Mouse (Mus musculus): ENCODE data around the gene Jmjd1c.

Gene Jmjd1c

DNA sequence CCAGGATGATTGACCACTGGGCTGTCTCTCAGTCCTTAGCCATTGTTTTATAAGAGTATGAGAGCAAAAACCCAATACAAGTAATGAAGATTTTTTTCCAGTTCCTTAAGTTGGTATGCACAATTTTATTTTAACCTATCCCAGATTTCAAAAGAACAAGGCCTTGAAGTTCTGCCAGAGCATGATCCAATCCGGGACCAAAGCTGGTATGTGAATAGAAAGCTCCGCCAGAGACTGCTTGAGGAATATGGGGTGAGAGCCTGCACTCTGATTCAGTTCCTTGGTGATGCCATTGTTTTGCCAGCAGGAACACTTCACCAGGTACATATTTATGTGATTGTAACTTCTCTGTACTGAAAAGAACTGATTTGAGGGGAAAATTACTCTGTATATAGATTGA is 153.6 kb downstream of the Jmjd1c start:
- DNase-seq (ENCODE audit: low spot score): no peak

DNA sequence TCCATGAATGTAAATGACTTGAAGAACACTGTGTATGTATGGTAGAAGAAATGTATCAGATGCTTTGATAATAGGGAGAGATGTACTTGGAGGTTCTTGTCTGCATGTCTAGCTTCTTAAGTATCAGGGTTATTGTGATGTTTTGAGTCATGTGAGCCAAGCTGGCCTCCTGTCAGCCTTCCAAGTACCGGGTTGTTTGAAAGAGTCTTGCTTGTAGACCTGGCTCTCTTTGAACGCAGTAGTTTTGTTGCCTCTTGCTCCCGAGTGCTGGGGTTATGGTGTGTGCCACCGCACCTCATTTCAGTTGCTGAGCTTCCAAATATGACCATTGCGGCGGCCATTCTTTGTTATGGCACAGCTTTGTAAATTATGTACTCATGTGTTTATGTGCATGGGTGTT is 154.9 kb downstream of the Jmjd1c start:
- no peak for DNase-seq (ENCODE audit: low spot score)

DNA sequence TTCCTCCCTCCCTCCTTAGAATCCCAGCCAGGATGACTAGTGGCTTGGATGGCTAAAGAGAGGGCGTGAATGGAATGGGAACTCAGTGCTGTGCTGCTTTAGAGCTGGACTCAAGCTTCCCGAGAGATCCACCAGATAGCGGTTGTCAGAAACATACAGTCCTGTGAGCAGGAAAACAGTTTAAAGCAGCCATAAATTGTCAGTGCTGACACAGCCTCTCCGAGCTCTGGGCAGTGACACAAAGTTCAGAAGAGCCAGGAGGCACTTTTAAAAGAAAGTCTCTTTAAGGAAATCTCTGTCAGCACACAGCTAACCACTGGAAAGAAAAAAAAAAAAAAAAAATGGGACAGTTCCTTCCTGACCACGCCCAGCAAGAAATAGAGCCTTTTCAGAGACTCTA is 156.4 kb downstream of the Jmjd1c start:
- no peak for DNase-seq (ENCODE audit: low spot score)

DNA sequence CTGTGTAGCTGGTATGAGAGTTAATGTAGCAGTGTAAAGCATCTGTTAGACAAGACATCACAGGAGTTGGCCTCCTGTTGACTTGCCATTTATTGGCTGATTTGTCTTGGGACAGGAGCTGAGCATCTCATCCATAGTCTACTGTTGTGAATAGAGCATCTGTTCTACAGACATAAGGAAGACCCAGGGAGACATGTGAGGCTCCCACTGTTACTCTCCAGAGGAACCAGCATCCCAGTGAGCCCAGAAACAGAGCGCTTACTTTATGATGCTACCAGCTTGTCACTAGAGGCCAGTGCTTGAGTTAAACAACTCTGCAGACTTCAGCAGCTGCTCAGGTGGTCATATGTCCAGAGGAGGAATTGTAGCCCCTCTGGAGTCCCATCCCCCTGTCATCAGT is 157.2 kb downstream of the Jmjd1c start:
- no peak for DNase-seq (ENCODE audit: low spot score)

DNA sequence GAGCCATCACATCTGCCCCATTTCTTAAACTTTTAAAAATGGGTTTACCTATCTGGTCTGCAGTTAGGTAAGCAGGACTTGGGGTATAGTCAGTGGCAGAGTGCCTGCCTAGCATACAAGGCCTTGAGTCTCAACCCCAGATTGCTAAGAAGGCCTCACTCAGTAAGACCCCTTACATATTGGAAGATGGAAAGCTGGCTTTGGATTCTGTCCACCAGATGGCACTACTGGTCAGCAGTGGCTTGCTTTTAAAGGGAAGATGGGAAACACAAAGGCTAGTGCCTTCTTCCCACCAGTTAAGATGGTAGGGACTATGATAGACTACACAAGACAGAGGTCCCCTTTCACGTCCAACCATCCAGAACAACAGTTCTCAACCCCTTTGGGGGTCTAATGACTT is 168.9 kb downstream of the Jmjd1c start:
- DNase-seq (ENCODE audit: low spot score): no peak

DNA sequence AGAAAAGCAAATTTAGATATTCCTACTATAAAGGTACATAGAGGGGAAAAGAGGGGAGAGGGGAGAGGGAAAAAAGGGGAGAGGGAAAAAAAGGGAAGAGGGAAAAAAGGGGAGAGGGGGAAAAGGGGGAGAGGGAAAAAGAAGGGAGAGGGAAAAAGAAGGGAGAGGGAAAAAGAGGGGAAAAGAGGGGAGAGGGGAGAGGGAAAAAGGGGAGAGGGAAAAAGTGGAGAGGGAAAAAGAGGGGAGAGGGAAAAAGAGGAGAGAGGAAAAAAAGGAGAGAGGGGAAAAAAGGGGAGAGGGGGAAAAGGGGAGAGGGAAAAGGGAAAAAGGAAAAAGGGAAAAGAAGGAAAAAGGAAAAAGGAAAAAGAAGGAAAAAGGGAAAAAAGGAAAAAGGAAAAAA is 180.0 kb downstream of the Jmjd1c start:
- no peak for DNase-seq (ENCODE audit: low spot score)

DNA sequence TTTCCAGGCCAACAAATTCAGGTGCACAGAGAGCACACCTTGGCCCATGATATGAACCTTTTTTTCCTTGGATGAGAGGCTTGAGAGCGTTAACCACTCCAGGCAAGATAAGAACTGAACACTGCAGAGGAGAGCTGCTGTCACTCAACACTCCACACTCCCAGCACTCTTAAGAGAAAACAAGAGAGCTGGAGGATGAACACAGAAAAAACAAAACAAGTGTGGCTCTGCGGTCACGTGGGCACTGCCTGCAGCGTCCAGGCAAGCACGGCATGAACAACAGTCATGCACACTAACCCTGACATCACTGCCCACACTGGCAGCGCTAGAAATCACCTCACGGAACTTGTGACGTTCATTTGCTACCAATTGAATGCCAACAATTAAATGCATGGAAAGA is 185.9 kb downstream of the Jmjd1c start:
- DNase-seq (ENCODE audit: low spot score): no peak

DNA sequence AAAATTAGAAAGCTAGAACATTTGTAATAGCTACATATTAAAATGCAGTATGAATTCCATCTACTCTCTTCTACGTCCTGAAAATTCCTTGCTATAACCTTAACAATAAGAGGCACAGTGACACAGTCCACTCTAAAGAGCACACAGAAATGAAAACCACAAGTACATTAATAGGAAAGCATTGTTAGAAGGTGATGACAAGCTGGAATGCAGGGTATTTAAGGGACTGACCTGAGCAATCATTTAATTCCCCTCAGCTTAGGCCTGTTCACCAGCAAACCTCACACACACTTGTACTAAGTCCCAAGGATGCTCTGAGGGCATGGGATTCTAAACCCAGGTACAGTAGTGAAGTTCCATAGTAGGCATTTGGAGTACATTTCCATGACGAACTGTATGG is 186.6 kb downstream of the Jmjd1c start:
- DNase-seq (ENCODE audit: low spot score): no peak

DNA sequence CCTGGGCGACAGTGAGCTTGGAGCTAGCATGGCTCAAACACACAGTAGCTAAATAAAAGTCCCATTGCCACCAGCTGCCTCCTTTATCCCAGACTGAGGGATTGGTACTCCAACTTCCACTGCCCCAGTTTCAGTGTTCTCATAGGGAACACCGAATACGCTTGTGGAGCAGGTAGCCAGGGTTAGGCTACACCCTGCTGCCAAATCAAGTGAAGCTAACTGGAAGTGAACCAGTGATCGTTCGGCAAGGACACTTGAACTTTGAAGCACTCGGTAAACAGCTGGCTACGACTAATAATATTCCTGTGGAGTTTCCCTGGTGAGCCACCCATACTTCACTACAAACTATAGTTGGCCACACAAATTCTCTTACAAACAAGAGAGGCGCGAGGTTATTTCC is 187.6 kb downstream of the Jmjd1c start:
- no peak for DNase-seq (ENCODE audit: low spot score)

DNA sequence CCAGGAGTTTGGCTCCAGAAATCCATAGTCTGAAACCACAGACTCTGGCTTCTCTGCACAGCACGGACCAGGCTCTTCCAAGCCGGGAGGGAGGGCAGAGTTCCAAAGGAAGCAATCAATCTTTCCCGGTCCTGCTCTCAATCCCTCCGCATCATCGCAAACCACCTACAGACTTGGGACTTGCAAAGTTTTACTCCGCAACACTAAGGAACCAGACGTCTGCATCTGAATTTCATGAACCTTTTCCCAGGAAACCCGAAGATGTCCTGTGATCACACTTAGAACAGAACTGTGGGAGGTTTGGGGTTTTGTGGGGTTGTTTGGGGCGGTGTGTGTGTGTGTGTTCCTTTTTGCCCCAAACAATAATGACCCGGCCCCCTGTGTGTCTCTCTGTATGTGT is 188.4 kb downstream of the Jmjd1c start:
- DNase-seq (ENCODE audit: low spot score): no peak

DNA sequence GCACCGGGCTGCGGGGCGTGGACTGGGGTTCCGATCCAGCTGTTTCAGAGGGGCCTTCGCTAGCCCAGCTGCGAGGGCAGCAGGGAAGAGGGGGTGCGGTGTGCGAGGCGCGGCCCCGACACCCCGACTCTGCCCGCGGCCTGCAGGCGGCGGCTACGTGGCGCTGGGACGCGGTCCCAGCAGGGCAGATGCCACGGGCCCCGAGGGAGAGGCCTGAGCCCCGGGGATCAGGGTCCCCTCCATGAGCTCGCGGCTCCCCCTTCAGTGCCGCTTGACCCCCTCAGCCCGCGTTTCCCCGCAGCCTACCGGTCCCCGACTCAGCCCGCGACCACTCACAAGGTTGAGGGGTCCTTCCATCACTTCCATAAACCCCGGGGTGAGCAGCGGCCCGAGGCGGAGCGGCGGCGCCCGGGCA is 188.8 kb downstream of the Jmjd1c start:
- no peak for DNase-seq (ENCODE audit: low spot score)

DNA sequence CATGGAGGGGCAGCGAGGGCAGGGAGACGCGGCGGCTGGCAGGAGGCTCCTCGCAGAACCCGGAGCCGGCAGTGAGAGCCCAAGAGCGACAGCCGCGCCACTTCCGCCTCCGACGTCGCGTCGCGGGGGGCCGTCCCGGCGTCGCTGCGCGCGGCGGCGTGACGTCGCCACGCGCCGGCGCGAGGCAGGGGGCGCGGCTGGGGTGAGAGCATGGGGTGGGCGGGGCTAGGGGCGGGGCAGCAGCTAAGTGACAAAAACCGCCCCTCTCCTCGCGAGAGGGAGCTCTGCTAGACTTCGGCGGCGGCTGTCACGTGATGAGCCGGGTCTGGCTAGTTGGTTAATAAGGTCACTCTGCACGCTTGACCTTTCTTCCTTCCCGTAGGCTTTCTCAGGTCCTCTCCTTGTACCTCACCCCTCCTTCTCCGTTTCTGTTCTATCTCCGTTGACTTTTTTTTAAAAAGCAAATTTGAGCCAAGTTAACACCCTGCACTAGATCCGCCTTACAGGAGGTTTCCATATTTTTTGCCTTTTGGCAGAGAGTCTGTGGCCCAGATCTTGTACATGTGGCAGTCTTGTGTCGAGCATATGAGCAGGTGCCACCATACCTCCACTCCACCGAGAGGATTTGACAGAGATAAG is 189.4 kb downstream of the Jmjd1c start, which contains the start of gene Nrbf2:
TSS of gene Nrbf2 (minus strand) at position 130 of the 639 bp plus-strand sequence.
- peak; percentile 36 for DNase-seq (ENCODE audit: low spot score)

DNA sequence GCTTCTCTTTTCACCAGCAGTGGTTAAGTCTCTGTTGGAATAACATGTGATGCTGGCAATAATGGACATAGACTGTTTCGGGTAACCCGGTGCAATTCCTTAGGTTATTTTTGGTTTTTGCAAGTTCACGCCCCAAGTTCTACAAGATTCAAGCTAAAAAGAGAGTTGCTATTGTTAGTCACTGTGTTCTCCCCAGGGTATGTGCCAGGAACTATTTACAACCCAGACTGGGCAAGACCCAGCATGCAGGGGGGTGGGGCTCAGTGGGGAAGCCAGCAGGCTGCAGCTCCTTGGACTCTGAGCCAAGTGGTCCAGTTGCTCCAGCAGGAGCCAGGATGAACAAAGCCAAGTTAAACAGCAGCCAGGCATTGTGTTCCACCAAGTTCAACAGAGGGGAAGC is 192.0 kb downstream of the Jmjd1c start:
- peak; percentile 49 for DNase-seq (ENCODE audit: low spot score)

DNA sequence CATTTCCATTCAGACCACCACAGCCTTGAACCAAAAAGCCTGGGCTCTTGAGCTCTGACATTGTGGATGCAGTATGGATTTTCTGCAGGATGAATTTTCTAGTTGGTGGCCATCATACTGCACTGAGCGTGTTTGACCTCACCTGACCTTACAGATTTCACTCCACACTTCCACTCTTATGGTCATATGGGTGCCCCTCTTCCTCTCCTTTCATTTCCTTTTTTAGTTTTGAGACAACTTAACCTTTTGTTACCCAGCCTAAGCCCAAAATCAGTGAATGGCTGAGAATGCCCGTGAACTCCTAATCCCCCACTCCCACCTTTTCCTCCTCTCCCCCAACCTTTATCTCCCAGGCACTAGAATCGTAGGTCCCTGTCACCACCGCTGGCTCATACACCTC is 194.7 kb downstream of the Jmjd1c start:
- no peak for DNase-seq (ENCODE audit: low spot score)

DNA sequence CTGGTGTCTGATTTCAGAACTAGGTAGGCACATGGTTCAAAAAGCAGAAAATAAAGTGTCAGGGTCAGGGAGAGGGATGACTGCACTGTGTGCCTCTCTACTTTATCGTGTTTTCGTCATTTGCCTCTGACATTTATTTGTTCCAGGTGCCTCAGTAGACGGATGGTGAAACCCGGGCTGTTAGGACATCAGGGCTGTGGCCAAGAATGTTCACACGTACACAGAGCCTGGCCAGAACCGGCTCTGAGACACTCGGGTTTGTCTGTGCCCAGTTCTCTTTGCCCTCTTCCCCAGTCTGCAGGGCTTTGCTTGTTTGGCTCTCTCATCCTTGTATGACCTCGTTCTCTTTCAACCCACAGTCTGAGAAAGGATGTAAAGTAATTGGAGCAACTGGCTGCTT is 195.2 kb downstream of the Jmjd1c start:
- DNase-seq (ENCODE audit: low spot score): no peak

DNA sequence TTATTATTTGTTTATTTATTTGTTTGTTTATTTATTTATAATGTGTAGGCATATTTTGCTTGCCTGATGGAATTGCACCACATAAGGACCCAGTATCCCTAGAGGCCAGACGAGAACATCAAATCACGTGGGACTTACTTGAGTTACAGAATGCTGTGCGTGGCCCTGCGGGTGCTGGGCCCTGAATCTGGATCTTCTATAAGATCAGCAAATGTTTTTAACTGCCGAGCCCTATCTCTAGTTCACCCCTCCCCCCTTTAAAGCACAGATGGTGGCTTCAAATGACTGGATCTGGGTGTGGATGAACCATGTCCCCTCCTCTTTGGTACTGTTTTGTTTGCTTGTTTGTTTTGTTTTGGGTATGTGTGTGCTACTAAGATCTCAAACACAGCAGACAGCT is 199.4 kb downstream of the Jmjd1c start:
- DNase-seq (ENCODE audit: low spot score): no peak

DNA sequence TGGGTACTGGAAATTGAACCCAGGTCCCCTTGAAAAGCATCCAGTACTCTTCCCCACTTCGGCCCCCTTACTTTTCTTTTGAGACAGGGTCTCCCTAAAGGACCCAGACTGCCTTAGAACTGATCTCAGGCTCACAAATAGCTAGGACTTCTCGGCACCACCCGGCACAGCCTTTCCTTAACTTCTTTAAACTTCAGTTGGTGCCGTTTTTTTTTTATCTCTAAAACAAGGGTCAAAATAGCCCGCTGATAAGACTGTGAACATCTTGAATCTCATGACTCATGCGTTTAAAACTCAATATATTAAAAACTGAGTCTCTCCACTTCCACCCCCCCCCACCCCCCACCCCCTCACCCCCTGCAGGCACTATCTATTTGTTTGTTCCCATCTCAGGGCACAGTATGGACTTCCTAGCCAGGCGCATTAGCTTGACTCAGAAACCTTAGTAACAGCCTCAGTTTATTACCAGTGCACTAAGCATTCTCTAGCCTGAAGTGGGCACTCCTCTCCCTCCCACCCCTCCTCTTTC is 200.1 kb downstream of the Jmjd1c start:
- DNase-seq (ENCODE audit: low spot score): no peak

DNA sequence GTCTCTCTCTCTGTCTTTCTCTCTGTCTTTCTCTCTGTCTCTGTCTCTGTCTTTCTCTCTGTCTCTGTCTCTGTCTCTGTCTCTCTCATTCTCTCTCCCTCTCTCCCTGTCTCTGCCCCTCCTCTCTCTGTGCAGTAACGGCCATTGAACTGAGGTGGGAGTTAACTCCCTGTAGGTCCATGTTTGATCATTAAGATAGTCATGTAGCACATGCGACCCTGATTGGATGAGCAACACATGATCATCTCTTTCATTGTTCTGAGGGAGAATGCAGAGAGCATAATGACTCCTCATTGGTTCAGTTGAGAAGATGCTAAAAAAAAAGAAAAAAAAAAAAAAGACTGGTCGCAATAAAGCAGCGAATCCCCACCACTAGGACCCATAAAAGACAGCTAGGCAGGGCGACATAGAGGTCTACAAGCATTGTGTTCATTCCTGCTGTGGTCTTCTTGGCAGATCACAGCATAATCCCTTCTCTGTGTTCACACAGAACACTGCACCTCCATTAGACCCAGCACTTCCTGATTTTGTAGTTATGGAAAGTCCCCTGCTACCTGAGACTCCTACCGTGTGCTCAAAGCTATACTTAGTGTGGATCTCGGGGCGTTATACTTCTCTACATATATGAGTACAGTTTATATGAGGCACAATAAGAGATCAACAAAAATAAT is 200.7 kb downstream of the Jmjd1c start:
- no peak for DNase-seq (ENCODE audit: low spot score)

DNA sequence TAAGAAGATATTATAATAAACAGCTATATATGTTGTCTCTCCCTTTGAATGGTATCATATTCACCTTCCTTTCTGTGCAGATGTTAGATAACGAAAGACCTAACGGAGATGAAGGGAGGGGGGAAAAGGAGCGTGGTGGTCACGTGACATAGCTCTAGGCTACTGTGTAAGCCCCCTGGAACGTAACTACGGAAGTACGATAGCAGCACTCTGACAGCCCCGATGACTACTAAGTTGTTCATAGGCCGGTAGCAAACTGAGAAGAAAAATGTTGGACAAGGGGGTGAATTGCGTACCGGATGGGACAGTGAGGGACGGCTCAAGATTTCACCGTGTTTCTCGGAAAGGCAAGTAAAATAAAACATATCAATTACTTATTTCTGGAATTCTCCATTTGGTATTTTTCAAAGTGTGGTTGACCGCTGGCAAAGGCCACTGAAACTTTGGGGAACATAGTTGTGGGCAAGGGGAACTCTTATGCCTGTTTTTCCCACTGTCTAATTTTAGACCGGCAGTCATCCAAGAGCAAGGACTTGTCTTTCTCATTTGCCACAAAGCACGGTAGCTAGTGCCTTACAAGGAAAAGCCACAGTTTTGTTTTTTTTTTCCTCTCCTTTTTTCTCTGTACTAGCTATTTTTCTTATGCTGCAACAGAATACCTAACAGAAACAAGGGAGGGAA is 201.4 kb downstream of the Jmjd1c start:
- DNase-seq (ENCODE audit: low spot score): no peak

DNA sequence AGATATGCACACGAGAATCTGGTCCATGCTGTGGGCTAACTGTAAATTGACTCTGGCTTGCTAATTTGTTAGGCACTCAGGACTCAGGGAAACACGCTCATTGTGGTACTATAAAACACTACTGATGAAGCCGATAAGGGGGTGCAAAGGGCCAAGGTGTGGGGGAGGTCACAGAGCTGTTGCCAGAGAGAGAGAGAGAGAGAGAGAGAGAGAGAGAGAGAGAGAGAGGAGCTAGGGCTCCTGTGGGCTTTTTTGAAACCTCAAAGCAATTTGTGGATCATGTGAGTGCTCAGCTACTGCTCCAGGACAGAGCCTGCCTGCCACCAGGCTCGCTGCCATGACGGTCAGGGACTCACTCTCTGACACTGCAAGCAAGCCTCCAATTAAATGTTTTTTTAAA is 202.9 kb downstream of the Jmjd1c start:
- no peak for DNase-seq (ENCODE audit: low spot score)

DNA sequence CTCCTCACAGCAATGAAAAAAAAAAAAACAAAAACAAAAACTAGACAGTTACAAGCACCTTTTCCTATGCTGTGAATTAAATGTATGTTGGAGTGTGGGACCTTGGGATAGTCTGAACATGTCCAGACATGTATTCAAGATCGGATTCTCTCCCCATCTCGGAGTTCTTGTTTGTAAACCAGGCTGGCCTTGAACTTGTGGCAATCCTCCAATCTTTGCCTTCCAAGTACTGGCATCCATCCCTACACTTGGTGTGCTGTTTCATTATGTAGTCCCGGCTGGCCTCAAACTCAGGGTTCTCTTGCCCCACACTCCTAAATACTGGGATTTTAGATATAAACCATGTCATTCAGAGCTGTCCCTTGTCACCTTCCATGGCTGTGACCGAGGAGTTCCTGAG is 203.4 kb downstream of the Jmjd1c start:
- no peak for DNase-seq (ENCODE audit: low spot score)

DNA sequence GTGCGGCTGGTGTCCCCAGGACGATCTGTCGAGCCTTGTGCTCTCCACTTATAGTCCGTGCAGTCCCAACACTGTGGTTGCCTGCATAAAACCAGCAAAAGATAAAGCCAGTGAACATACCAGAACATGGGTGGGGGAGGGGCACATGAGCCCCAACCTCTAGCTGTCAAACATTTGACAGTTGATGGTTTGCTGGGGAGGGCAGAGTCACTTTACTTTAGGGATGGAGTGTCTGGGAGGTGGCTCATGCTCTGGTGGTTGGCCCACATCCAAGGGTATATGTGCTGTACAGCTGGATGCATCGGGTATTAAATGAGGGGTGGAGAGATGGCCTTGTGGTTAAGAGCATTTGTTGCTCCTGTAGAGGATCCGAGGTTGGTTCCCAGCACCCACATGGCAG is 205.1 kb downstream of the Jmjd1c start:
- DNase-seq (ENCODE audit: low spot score): no peak

DNA sequence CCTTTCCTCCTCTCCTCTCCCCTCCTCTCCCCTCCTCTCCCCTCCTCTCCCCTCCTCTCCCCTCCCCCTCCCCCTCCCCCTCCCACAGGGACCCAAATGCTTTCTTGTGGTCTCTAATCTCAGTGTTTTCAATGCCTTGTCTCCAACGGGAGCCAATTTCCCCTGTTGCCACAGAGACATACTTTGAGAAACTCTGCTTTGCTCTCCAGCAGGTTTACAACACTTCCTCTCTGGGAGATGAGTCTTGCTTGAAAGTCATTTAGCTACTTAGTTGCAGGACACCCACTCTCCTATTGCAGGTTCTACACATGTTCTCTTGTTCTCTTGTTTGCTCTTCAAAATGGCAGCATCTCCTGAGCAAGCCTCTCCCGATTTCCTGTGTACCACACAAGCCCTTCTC is 206.4 kb downstream of the Jmjd1c start:
- DNase-seq (ENCODE audit: low spot score): no peak
